Mouse (Mus musculus) embryonic fibroblast, embryonic 13.5 days (primary cell): ENCODE data around the gene Kazald1.

ENCODE experiments used
- CTCF ChIP-seq: IDR thresholded peaks from 2 replicates; pipeline ENCODE4 v1.5.1; 2011; ENCODE audit warnings: mild to moderate bottlenecking, control low read depth, low read length, moderate library complexity, borderline replicate concordance; ENCODE audit not compliant: insufficient read depth
- POLR2A ChIP-seq: IDR thresholded peaks from 2 replicates; pipeline ENCODE4 v1.6.1; 2011; ENCODE audit warnings: low read depth, mild to moderate bottlenecking, control low read depth, low read length, moderate library complexity

DNA sequence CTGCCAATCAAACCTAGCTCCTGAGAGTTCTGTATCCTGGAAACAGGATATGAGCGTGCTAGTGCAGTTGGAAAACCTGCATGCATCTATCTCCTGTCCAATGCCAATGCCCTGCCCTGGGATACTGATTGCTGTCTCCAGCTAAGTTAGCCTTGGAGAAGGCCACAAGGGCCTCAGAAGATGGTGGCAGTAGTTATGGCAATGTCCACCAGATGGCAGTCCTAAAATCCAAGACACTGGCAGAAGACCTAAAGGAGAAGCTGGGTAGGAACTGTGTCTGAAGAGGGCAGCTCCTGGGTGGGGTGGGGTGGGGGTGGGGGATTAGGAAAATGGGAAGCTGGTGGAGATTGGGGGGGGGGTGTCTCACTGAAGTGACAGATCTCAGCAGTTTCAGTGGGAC, 41.8 kb downstream of the Kazald1 start:
- peak; percentile 33; the same call in 1 of the 2 replicates for TF ChIP-seq CTCF
- no peak for TF ChIP-seq POLR2A
